Comparison of ENCODE assay signal across 20 mouse cellular contexts in genomic region chr17:42358481-42358880, GRCm38 (mm10). TPM values are rescaled to one million over a fixed set of nuclear protein-coding genes. Genes with fewer than 3 reads are reported as not detected.
DNase-seq lines count a peak whose midpoint lies in the region.
"Had no signal": no experiment of that assay in that cellular context is flagged by ENCODE, and none has a peak within 500 bp of the region (broad histone marks: within the 10 kb centered on the region; RNA-seq: fewer than 3 reads in every experiment).

No protein-coding gene starts in this region.

- intact Hi-C loops in left cerebral cortex, postnatal 4 days (cut with DNase I), result no loop called here

- DNase-seq in frontal cortex, adult 2 months (ENCODE audit: extremely low spot score in 1 of 2, low spot score in 1 of 2), result peak; percentile 25 to 35
- no peak for DNase-seq in frontal cortex, postnatal 14 days (ENCODE audit: low spot score in 2 of 2)
- peak; percentile 29 for DNase-seq in left cerebral cortex, adult 11 months (ENCODE audit: low spot score)
- DNase-seq in left cerebral cortex, postnatal 4 days, result no peak
- peak; percentile 75 for DNase-seq in brain, adult 2 months (ENCODE audit: low read depth, low spot score)
- peak; percentile 35 to 51 for DNase-seq in layer of hippocampus, postnatal 36 days
- DNase-seq in cerebellum, postnatal 10 days, result no peak
- no peak for DNase-seq in B cell, adult 2 months
- DNase-seq: adrenal gland, postnatal 36 days; cerebellum, adult 11 months; cerebellum, postnatal 14 days; embryo, embryonic 11 days; gastrocnemius, postnatal 25 days; heart, adult 18-20 months; heart, postnatal 14 days; kidney, postnatal 4 days; liver, postnatal 0 days had no signal

RNA-seq across cellular contexts. Expression of gene Ptchd4, which starts 42.7 kb away (rescaled TPM):
- polyA plus RNA-seq in frontal cortex, adult 2 months (2012; rRNA removed), result 1.3 and 1.8 TPM in 2 replicates
- 10 to 100 TPM; 10.4 to 11.0 TPM for total RNA-seq in left cerebral cortex, postnatal 4 days (2021)
- 10 to 100 TPM in 1 of 2 experiments, 1 to 10 TPM in 1; 9.0 to 14.7 TPM for total RNA-seq in layer of hippocampus, postnatal 36 days (2021)
- total RNA-seq: heart, adult 18-20 months had no signal
- polyA plus RNA-seq: CD4-positive, CD25-positive, alpha-beta regulatory T cell, adult 4 months; liver, postnatal 0 days; lung, postnatal 0 days; macrophage had no signal

Comparison
In these comparisons a context has a peak if more than half of its experiments do, and no peak if none do; other contexts are left out.
1. DNase-seq: peak in frontal cortex, adult 2 months (2 of 2), left cerebral cortex, adult 11 months (single experiment), brain, adult 2 months (single experiment) and layer of hippocampus, postnatal 36 days (2 of 2); none in frontal cortex, postnatal 14 days (0 of 2), left cerebral cortex, postnatal 4 days (single experiment), cerebellum, postnatal 10 days (0 of 2) and B cell, adult 2 months (0 of 2).